Mouse (Mus musculus) C2C12 (cell line): Measurements from ENCODE around the gene Spem1. TPM values are rescaled to one million over a fixed set of nuclear protein-coding genes. Genes with fewer than 3 reads are reported as not detected.

Source experiments
- H3K27me3 ChIP-seq: one replicate; pipeline ENCODE4 v1.6.1; 2011; ENCODE audit not compliant: control insufficient read depth, insufficient read depth, insufficient read length
- H3K36me3 ChIP-seq: one replicate; pipeline ENCODE4 v1.6.1; 2011; ENCODE audit not compliant: control insufficient read depth, insufficient read depth
- H3K4me3 ChIP-seq: one replicate; pipeline ENCODE4 v1.5.1; 2011; ENCODE audit warnings: mild to moderate bottlenecking, control low read depth; ENCODE audit not compliant: poor library complexity, insufficient read depth, severe bottlenecking
- H3K79me2 ChIP-seq: one replicate; pipeline ENCODE4 v1.6.1; 2011; ENCODE audit not compliant: control insufficient read depth, insufficient read depth
- H3K79me3 ChIP-seq: one replicate; pipeline ENCODE4 v1.6.1; 2011; ENCODE audit warnings: low read depth, control low read depth
- H3ac ChIP-seq: one replicate; pipeline ENCODE3; 2011; ENCODE audit warnings: low read depth; ENCODE audit not compliant: control insufficient read depth, insufficient read length
- CEBPB ChIP-seq: IDR thresholded peaks from one replicate; pipeline ENCODE4 v1.6.1; 2011; ENCODE audit warnings: low read depth, mild to moderate bottlenecking, control low read depth, moderate library complexity
- CTCF ChIP-seq: IDR thresholded peaks from one replicate; pipeline ENCODE4 v1.5.1; 2011; ENCODE audit not compliant: control insufficient read depth, insufficient read depth, insufficient read length
- FOSL1 ChIP-seq: IDR thresholded peaks from one replicate; pipeline ENCODE4 v1.8.0; 2011; ENCODE audit warnings: mild to moderate bottlenecking, low read length; ENCODE audit not compliant: poor library complexity, insufficient read depth, severe bottlenecking
- MAX ChIP-seq: IDR thresholded peaks from one replicate; pipeline ENCODE4 v1.6.1; 2011; ENCODE audit warnings: mild to moderate bottlenecking, control low read depth
- MYOD1 ChIP-seq: IDR thresholded peaks from one replicate; pipeline ENCODE4 v1.6.1; 2011; ENCODE audit warnings: low read depth; ENCODE audit not compliant: control insufficient read depth, insufficient read length
- MYOG ChIP-seq: IDR thresholded peaks from one replicate; pipeline ENCODE4 v1.6.1; 2011; ENCODE audit not compliant: control insufficient read depth, insufficient read length; ENCODE audit errors: extremely low read depth
- USF1 ChIP-seq: IDR thresholded peaks from one replicate; pipeline ENCODE4 v1.6.1; 2011; ENCODE audit warnings: low read depth, mild to moderate bottlenecking, control low read depth, moderate library complexity
- polyA plus RNA-seq: library from polyadenylated mRNA; unstranded; fragments of >200 nt; fragmentation: generic; extraction: Trizol; gene quantifications from one replicate; pipeline ENCODE4 v1.2.1, GENCODE M21; 2012; ENCODE audit warnings: missing spikeins

Gene Spem1
- polyA plus RNA-seq, 1 experiment: not detected

- Histone ChIP-seq H3K27me3 (no peaks in the 10 kb centered on the region), H3K79me2 (no peaks in the 10 kb centered on the region), H3K79me3 (no peaks in the 10 kb centered on the region), H3K36me3 (peaks cover 22% of the 10 kb centered on the region), H3ac (no peak overlapping the region), H3K4me3 (no peak overlapping the region)
- TF ChIP-seq MYOG (no peak), MAX (no peak), MYOD1 (no peak), CEBPB (no peak), CTCF (no peak), USF1 (no peak), FOSL1 (no peak)
These were observed 6.9 kb upstream of the Spem1 start for GRCm38 (mm10) chr11:69828832-69829231.

GRCm38 (mm10) chr11:69823456-69823855 is 1.5 kb upstream of the Spem1 start:
- H3K36me3 ChIP-seq: peaks cover 10% of the 10 kb centered on the region
- TF ChIP-seq MYOG (no peak), FOSL1 (no peak), CTCF (no peak)
- H3K27me3 ChIP-seq: no peaks in the 10 kb centered on the region
- H3ac ChIP-seq: no peak overlapping the region
- no peaks in the 10 kb centered on the region for H3K79me3 ChIP-seq
- H3K4me3 ChIP-seq: no peak overlapping the region
- H3K79me2 ChIP-seq: no peaks in the 10 kb centered on the region

GRCm38 (mm10) chr11:69818871-69819270 is 3.1 kb downstream of the Spem1 start:
- no peak for TF ChIP-seq MAX
- TF ChIP-seq FOSL1: no peak
- no peak for TF ChIP-seq CEBPB
- TF ChIP-seq MYOG: no peak
- no peak for TF ChIP-seq MYOD1
- TF ChIP-seq USF1: no peak
- TF ChIP-seq CTCF: no peak
- H3ac ChIP-seq: no peak overlapping the region
- H3K4me3 ChIP-seq: no peak overlapping the region
- no peaks in the 10 kb centered on the region for H3K79me2 ChIP-seq
- H3K27me3 ChIP-seq: no peaks in the 10 kb centered on the region
- H3K79me3 ChIP-seq: no peaks in the 10 kb centered on the region
- H3K36me3 ChIP-seq: no peaks in the 10 kb centered on the region

DNA sequence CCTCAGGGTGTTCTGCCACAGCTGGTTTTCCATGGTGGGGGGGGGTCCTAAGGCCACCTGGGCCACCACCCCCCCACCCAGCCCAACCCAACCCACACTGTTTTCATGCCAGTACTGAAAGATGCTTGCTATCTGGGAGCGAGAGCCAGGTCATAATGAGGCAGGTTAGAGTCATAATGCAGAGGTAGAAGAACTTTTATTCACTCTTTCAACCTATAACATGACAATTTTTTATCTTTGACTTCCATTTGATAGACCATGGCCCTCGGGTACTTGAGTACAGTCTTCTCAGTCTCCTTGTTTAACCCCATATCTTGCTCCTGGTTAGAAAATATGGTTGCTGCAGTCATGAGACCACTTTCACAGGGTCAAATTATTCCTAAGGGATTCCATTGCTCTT is 3.6 kb downstream of the Spem1 start, which contains the start of gene Spem2:
TSS of gene Spem2 (minus strand) at position 101 of the 400 bp plus-strand sequence.
- H3K79me2 ChIP-seq: no peaks in the 10 kb centered on the region
- no peak within 1 kb of the TSS for H3K4me3 ChIP-seq
- no peaks in the 10 kb centered on the region for H3K79me3 ChIP-seq
- no peaks in the 10 kb centered on the region for H3K36me3 ChIP-seq
- no peak within 1 kb of the TSS for H3ac ChIP-seq
- no peaks in the 10 kb centered on the region for H3K27me3 ChIP-seq
- TF ChIP-seq FOSL1: no peak
- TF ChIP-seq MAX: no peak
- no peak for TF ChIP-seq CEBPB
- no peak for TF ChIP-seq MYOG
- TF ChIP-seq CTCF: no peak
- no peak for TF ChIP-seq MYOD1
- no peak for TF ChIP-seq USF1

- Histone ChIP-seq H3K4me3 (no peak overlapping the region), H3K79me3 (no peaks in the 10 kb centered on the region), H3K36me3 (no peaks in the 10 kb centered on the region), H3K27me3 (peaks cover 4% of the 10 kb centered on the region), H3K79me2 (no peaks in the 10 kb centered on the region), H3ac (no peak overlapping the region)
- TF ChIP-seq CEBPB (no peak), MYOD1 (no peak), USF1 (no peak), MAX (no peak), MYOG (no peak), FOSL1 (no peak), CTCF (no peak)
These were observed 5.5 kb downstream of the Spem1 start for GRCm38 (mm10) chr11:69816520-69816919.

DNA sequence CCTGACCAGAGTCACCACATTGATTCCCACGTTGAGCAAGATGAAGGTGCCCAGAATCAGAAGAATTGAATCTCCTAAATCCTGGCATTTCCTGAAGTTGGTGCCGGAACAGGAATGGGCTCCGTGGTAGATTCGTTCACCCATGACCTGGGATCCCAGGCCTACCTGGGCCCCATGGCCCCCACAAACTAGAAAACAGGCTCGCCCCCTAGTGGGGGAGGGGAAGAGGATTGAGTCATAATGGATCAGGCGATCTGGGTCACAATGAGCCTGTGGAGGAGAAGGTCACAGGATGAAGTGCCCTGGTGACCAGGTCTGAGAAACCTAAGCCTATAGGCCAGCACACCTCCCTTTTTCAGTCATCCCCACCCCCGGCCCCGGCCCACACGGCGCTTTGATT is 6.8 kb downstream of the Spem1 start, which contains the start of gene Gm39566:
TSS of gene Gm39566 (minus strand) at position 144 of the 400 bp plus-strand sequence.
- no peaks in the 10 kb centered on the region for H3K79me2 ChIP-seq

More for the DNA sequence above, 6.8 kb downstream of the Spem1 start, which contains the start of gene Gm39566:
- Histone ChIP-seq H3K36me3 (no peaks in the 10 kb centered on the region), H3ac (no peak within 1 kb of the TSS), H3K4me3 (no peak within 1 kb of the TSS), H3K27me3 (peaks cover 9% of the 10 kb centered on the region), H3K79me3 (no peaks in the 10 kb centered on the region)
- TF ChIP-seq MYOD1: no peak
- TF ChIP-seq CEBPB: no peak
- TF ChIP-seq FOSL1: no peak
- no peak for TF ChIP-seq MAX
